12 mouse cellular contexts compared by ENCODE assay signal in genomic region chr8:85339871-85340573, GRCm38 (mm10). TPM values are rescaled to one million over a fixed set of nuclear protein-coding genes. Genes with fewer than 3 reads are reported as not detected.
DNase-seq lines count a peak whose midpoint lies in the region; ATAC-seq lines count a peak whose summit lies in the region.
"Had no signal": no experiment of that assay in that cellular context is flagged by ENCODE, and none has a peak within 500 bp of the region (broad histone marks: within the 10 kb centered on the region; RNA-seq: fewer than 3 reads in every experiment).

No protein-coding gene starts in this region.

- no peaks in the 10 kb centered on the region for H3K9me3 ChIP-seq in kidney, embryonic 14.5 days (ENCODE audit: control insufficient read depth, low read length)
- no peaks in the 10 kb centered on the region for H3K9me3 ChIP-seq in midbrain, embryonic 13.5 days

- WGBS in kidney, embryonic 14.5 days: 43% methylated on average over 5 of the region's 5 CpGs
- WGBS in midbrain, embryonic 13.5 days: 60% methylated on average over 5 of the region's 5 CpGs

- H3K4me1 ChIP-seq in kidney, embryonic 14.5 days (ENCODE audit: control insufficient read depth, insufficient read depth, low read length): no peaks in the 10 kb centered on the region
- H3K4me1 ChIP-seq in midbrain, embryonic 13.5 days (replicated peaks): peaks cover 8% of the 10 kb centered on the region

- DNase-seq in cerebellum, postnatal 10 days: peak; percentile 62 to 64
- no peak for DNase-seq in cerebellum, adult 11 months
- no peak for DNase-seq in kidney, adult 11 months
- DNase-seq in embryo, embryonic 10.5 days (ENCODE audit: low spot score): peak; percentile 32
- no peak for DNase-seq in lung, postnatal 25 days (ENCODE audit: low spot score)
- no peak for DNase-seq in liver
- DNase-seq: heart, postnatal 4 days; lung, postnatal 36 days had no signal

- H3K36me3 ChIP-seq in kidney, embryonic 14.5 days (ENCODE audit: control insufficient read depth, insufficient read depth, low read length): no peaks in the 10 kb centered on the region
- no peaks in the 10 kb centered on the region for H3K36me3 ChIP-seq in midbrain, embryonic 13.5 days

- peak overlapping the region; percentile 24; the same call in 1 of the 2 replicates for H3K27ac ChIP-seq in kidney, embryonic 14.5 days (ENCODE audit: low read depth, low read length)
- H3K27ac ChIP-seq in midbrain, embryonic 13.5 days: peak overlapping the region; percentile 44; the same call in 1 of the 2 replicates

- H3K27me3 ChIP-seq in kidney, embryonic 14.5 days (ENCODE audit: control insufficient read depth, insufficient read depth, low read length): no peaks in the 10 kb centered on the region
- no peaks in the 10 kb centered on the region for H3K27me3 ChIP-seq in midbrain, embryonic 13.5 days

- no peak overlapping the region for H3K4me2 ChIP-seq in kidney, embryonic 14.5 days (replicated peaks; ENCODE audit: low read depth, low read length)
- no peak overlapping the region for H3K4me2 ChIP-seq in midbrain, embryonic 13.5 days (replicated peaks)
- H3K4me2 ChIP-seq: liver, embryonic 11.5 days had no signal

- H3K9ac ChIP-seq in kidney, embryonic 14.5 days (ENCODE audit: low read depth, low read length): no peak overlapping the region
- H3K9ac ChIP-seq in midbrain, embryonic 13.5 days (replicated peaks): no peak overlapping the region

- ATAC-seq in kidney, embryonic 14.5 days (ENCODE audit: low FRiP score, low TSS enrichment): peak; percentile 88
- ATAC-seq in midbrain, embryonic 13.5 days: 0 out of 2 replicates have a peak, but pooled peaks have one; percentile 43

- H3K4me3 ChIP-seq in kidney, embryonic 14.5 days (ENCODE audit: low read length): no peak overlapping the region
- H3K4me3 ChIP-seq in midbrain, embryonic 13.5 days (replicated peaks): no peak overlapping the region
- H3K4me3 ChIP-seq: myocyte had no signal

RNA-seq across cellular contexts. Expression of gene Vps35, which starts 40.4 kb away (rescaled TPM):
- 108 and 137 TPM in 2 replicates for polyA plus RNA-seq in kidney, embryonic 14.5 days (2014; fragmentation: Nextera tagmentation; extraction: Ambion mirVana)
- polyA plus RNA-seq in midbrain, embryonic 13.5 days (2015; fragmentation: Nextera tagmentation; extraction: Ambion mirVana): 170 and 177 TPM in 2 replicates

RNA-seq across cellular contexts. Expression of gene Orc6, which starts 40.6 kb away (rescaled TPM):
- polyA plus RNA-seq in kidney, embryonic 14.5 days (2014; fragmentation: Nextera tagmentation; extraction: Ambion mirVana): 136 and 170 TPM in 2 replicates
- 76.5 and 90.4 TPM in 2 replicates for polyA plus RNA-seq in midbrain, embryonic 13.5 days (2015; fragmentation: Nextera tagmentation; extraction: Ambion mirVana)

RNA-seq across cellular contexts. Expression of gene Mylk3, which starts 46.1 kb away (rescaled TPM):
- 0.71 and 1.7 TPM in 2 replicates for polyA plus RNA-seq in kidney, embryonic 14.5 days (2014; fragmentation: Nextera tagmentation; extraction: Ambion mirVana)
- 0.07 and 0.09 TPM in 2 replicates for polyA plus RNA-seq in midbrain, embryonic 13.5 days (2015; fragmentation: Nextera tagmentation; extraction: Ambion mirVana)

Comparison
In these comparisons a context has a peak if more than half of its experiments do, and no peak if none do; other contexts are left out.
1. DNase-seq: peak in cerebellum, postnatal 10 days (2 of 2) and embryo, embryonic 10.5 days (single experiment); none in cerebellum, adult 11 months (single experiment), kidney, adult 11 months (single experiment), lung, postnatal 25 days (single experiment) and liver (single experiment).